Mouse (Mus musculus): ENCODE measurements at regions not wholly inside any gene's neighbourhood (a gene's known extent, or its start where the extent isn't known, plus 50 kb on each side); places are given as distances from the start of the nearest gene placed in this dataset.

DNA sequence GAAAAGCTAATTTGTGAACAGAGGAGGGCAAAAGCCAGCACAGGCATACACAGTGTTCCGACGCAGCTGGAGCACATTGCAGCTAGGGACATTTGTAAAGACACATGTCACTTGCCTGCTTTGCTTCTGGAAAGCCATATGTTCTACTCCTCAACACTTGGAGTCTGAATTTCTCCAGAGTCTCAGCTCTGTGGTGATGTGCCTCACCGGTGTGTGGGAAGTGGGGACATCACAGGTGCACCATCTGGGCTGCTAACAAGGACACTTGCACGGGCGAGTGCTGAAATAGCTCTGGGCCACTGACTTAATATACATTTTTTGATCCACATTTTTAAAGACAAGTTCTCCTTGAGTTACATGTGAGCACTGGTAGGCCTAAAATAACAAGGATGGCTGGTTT, 139.2 kb upstream of the Trpm3 start:
- 85% methylated on average over 5 of the region's 5 CpGs for WGBS
- no peak overlapping the region for H3K9ac ChIP-seq (ENCODE audit: low read length)
- no peaks in the 10 kb centered on the region for H3K36me3 ChIP-seq (ENCODE audit: control insufficient read depth, insufficient read depth, low read length)
- no peak for ATAC-seq (ENCODE audit: insufficient number of reproducible peaks, insufficient read depth, low FRiP score, low read depth)
- no peaks in the 10 kb centered on the region for H3K9me3 ChIP-seq (ENCODE audit: control insufficient read depth, low read length)
- no peaks in the 10 kb centered on the region for H3K27me3 ChIP-seq (ENCODE audit: control insufficient read depth, insufficient read depth, low read length)
- H3K27ac ChIP-seq (replicated peaks in 1 of 2; ENCODE audit: control insufficient read depth in 1 of 2, insufficient read depth in 1 of 2, low read depth in 2 of 2, low read length in 2 of 2), result no peak overlapping the region
- H3K4me2 ChIP-seq (ENCODE audit: low read length), result no peak overlapping the region
- no peaks in the 10 kb centered on the region for H3K4me1 ChIP-seq (ENCODE audit: control insufficient read depth in 2 of 2, insufficient read depth in 2 of 2, low read length in 2 of 2)
- no peak overlapping the region for H3K4me3 ChIP-seq (ENCODE audit: control insufficient read depth in 1 of 2, insufficient read depth in 1 of 2, low read depth in 1 of 2, low read length in 2 of 2)

DNA sequence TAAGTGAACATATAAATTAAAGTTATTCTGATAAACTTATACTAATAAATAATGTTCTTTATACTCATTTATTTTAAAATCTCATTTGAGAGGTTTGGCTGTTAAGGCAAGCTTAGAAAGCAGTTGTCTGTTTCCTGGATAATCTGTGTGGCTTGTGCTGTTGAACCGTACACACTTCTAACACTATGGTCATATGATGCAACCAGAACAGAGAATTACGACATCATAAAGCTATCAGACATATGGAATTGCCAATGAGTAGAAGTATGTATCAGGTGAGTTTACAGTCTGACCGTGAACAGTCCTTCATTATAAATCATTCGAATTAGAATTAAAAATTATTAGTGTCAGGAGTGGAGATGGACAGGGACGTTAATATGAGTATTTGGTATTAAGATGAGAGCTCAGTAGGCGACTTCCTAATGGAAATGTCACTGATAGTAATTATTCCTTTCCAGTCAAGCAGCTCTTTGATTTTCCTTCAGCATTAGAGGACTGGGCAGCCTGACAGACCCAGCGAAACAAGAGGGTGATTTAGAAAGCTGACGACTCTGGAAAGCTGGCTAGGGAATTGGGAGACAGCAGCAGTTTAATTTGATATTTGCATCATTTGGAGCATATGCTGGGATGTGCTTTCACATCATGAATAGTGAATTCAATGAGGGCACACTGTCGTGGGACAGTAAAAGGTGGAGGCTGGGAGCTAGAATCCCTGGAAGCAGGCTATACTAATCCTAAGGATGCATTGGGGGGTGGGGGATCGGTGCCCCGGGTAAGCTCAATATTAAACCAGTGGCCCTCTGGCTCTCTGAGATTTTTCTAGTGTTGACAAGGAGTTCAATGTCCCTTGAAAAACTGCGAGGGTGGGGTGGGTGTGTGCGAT, 130.6 kb upstream of the Trpm3 start:
- Histone ChIP-seq H3K27ac (replicated peaks in 1 of 2; ENCODE audit: control insufficient read depth in 1 of 2, insufficient read depth in 1 of 2, low read depth in 2 of 2, low read length in 2 of 2) (no peak overlapping the region), H3K27me3 (ENCODE audit: control insufficient read depth, insufficient read depth, low read length) (no peaks in the 10 kb centered on the region), H3K4me3 (ENCODE audit: control insufficient read depth in 1 of 2, insufficient read depth in 1 of 2, low read depth in 1 of 2, low read length in 2 of 2) (no peak overlapping the region), H3K9me3 (ENCODE audit: control insufficient read depth, low read length) (no peaks in the 10 kb centered on the region), H3K36me3 (ENCODE audit: control insufficient read depth, insufficient read depth, low read length) (no peaks in the 10 kb centered on the region), H3K9ac (ENCODE audit: low read length) (no peak overlapping the region), H3K4me1 (ENCODE audit: control insufficient read depth in 2 of 2, insufficient read depth in 2 of 2, low read length in 2 of 2) (no peaks in the 10 kb centered on the region), H3K4me2 (ENCODE audit: low read length) (no peak overlapping the region)
- 82% methylated on average over 13 of the region's 13 CpGs for WGBS
- no peak for ATAC-seq (ENCODE audit: insufficient number of reproducible peaks, insufficient read depth, low FRiP score, low read depth)

DNA sequence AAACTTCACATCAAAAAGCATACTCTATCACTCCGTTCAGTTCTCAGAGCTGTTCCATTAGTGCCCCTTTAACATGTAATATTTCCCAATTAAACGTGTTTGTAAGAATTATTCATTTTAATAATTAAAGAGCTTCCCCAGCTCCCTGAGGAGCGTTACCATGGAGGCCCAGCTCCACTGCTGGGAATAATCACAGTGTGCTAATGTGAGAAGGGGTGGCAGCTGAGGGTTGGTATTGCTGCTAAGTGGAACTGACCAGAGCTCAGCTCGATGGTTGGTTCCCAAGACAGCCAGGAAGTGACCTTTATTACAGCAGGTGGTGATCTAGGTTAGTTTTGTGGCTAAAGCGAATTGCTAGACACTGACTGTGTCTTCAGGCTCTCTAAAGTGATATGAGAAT, 128.6 kb upstream of the Trpm3 start:
- WGBS, result 72% methylated on average over 5 of the region's 5 CpGs

DNA sequence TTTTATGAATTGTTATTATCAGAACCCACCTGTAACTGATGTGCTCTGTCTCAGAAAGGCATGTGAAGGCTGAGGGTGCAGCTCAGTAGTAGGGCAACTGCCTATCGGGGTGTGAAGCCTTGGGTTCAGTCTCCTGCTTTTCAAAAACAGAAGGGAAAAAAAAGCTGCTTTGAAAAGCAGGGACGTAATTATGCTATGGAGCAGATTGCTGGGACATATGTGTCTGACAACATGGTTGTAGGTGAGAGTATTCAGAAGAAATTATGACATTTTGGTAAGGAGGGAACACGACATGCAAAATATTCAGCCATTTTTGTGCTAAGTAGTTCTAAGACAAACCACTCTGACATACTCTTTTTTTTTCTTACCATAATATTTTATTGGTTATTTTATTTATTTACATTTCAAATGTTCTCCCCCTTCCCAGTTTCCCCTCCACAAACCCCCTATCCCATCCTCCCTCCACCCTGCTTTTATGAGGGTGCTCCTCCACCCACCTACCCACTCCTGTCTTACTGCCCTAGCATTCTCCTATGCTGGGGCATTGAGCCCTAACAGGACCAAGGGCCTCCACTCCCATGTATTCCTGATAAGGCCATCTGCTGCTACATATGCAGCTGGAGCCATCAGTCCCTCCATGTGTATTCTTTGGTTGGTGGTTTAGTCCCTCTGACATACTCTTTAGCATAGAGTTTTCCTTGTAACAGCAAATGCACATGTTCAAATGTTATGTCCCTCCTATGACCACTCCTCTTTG, 122.8 kb upstream of the Trpm3 start:
- Histone ChIP-seq H3K9ac (ENCODE audit: low read length) (no peak overlapping the region), H3K36me3 (ENCODE audit: control insufficient read depth, insufficient read depth, low read length) (no peaks in the 10 kb centered on the region), H3K27ac (replicated peaks in 1 of 2; ENCODE audit: control insufficient read depth in 1 of 2, insufficient read depth in 1 of 2, low read depth in 2 of 2, low read length in 2 of 2) (no peak overlapping the region), H3K9me3 (ENCODE audit: control insufficient read depth, low read length) (no peaks in the 10 kb centered on the region), H3K4me2 (ENCODE audit: low read length) (no peak overlapping the region), H3K4me1 (ENCODE audit: control insufficient read depth in 2 of 2, insufficient read depth in 2 of 2, low read length in 2 of 2) (no peaks in the 10 kb centered on the region), H3K27me3 (ENCODE audit: control insufficient read depth, insufficient read depth, low read length) (no peaks in the 10 kb centered on the region), H3K4me3 (ENCODE audit: control insufficient read depth in 1 of 2, insufficient read depth in 1 of 2, low read depth in 1 of 2, low read length in 2 of 2) (no peak overlapping the region)
- WGBS, result 88% methylated on average over 3 of the region's 3 CpGs
- no peak for ATAC-seq (ENCODE audit: insufficient number of reproducible peaks, insufficient read depth, low FRiP score, low read depth)

More for the DNA sequence above, 128.6 kb upstream of the Trpm3 start:
- H3K4me2 ChIP-seq (ENCODE audit: low read length), result no peak overlapping the region
- no peak overlapping the region for H3K27ac ChIP-seq (replicated peaks in 1 of 2; ENCODE audit: control insufficient read depth in 1 of 2, insufficient read depth in 1 of 2, low read depth in 2 of 2, low read length in 2 of 2)
- no peak overlapping the region for H3K4me3 ChIP-seq (ENCODE audit: control insufficient read depth in 1 of 2, insufficient read depth in 1 of 2, low read depth in 1 of 2, low read length in 2 of 2)
- no peaks in the 10 kb centered on the region for H3K36me3 ChIP-seq (ENCODE audit: control insufficient read depth, insufficient read depth, low read length)
- H3K27me3 ChIP-seq (ENCODE audit: control insufficient read depth, insufficient read depth, low read length), result no peaks in the 10 kb centered on the region
- ATAC-seq (ENCODE audit: insufficient number of reproducible peaks, insufficient read depth, low FRiP score, low read depth), result no peak
- H3K4me1 ChIP-seq (ENCODE audit: control insufficient read depth in 2 of 2, insufficient read depth in 2 of 2, low read length in 2 of 2), result no peaks in the 10 kb centered on the region
- H3K9me3 ChIP-seq (ENCODE audit: control insufficient read depth, low read length), result no peaks in the 10 kb centered on the region
- H3K9ac ChIP-seq (ENCODE audit: low read length), result no peak overlapping the region

DNA sequence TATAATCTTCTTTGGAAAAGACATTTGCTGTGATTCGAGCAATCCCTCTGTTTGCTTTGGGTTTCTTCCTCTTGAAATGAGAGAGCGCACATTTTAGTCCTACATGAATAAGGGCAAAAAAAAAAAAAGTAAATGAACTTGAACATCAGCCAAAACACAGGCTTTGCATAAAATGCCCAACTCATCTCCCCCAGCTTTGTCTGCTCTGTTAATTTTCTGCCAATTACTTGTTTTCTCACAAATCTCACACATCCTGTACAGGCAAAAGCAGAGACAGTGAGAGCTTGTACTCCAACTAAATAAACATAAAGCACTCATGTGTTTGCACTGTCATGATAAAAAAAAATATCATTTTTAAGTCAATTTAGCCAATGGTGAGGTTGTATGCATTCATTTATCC, 121.4 kb upstream of the Trpm3 start:
- H3K9ac ChIP-seq (ENCODE audit: low read length), result no peak overlapping the region
- H3K4me2 ChIP-seq (ENCODE audit: low read length), result no peak overlapping the region
- H3K36me3 ChIP-seq (ENCODE audit: control insufficient read depth, insufficient read depth, low read length), result no peaks in the 10 kb centered on the region
- H3K4me3 ChIP-seq (ENCODE audit: control insufficient read depth in 1 of 2, insufficient read depth in 1 of 2, low read depth in 1 of 2, low read length in 2 of 2), result no peak overlapping the region
- H3K4me1 ChIP-seq (ENCODE audit: control insufficient read depth in 2 of 2, insufficient read depth in 2 of 2, low read length in 2 of 2), result no peaks in the 10 kb centered on the region
- WGBS, result 65% methylated on average over 2 of the region's 2 CpGs
- H3K27ac ChIP-seq (replicated peaks in 1 of 2; ENCODE audit: control insufficient read depth in 1 of 2, insufficient read depth in 1 of 2, low read depth in 2 of 2, low read length in 2 of 2), result no peak overlapping the region
- no peaks in the 10 kb centered on the region for H3K27me3 ChIP-seq (ENCODE audit: control insufficient read depth, insufficient read depth, low read length)
- no peaks in the 10 kb centered on the region for H3K9me3 ChIP-seq (ENCODE audit: control insufficient read depth, low read length)
- no peak for ATAC-seq (ENCODE audit: insufficient number of reproducible peaks, insufficient read depth, low FRiP score, low read depth)

DNA sequence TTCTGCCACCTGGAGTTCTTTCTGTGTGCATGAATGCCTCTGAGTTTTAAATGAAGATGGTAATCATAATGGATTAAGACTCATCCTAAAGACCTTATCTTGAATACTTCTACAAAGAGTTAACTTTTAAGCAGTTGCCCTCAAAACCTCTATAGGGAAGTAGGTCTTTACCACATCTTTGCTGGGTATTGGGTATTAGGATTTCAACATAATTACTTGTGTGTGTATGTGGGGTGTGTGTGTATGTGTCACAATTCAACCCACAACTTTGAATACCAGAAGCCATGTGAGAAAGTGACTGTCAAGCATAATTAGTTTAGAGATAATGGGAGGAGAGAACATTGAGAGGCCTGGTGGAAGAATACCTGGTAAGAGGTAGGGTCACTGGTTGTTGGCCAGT, 111.3 kb upstream of the Trpm3 start:
- Histone ChIP-seq H3K4me1 (ENCODE audit: control insufficient read depth in 2 of 2, insufficient read depth in 2 of 2, low read length in 2 of 2) (no peaks in the 10 kb centered on the region), H3K9me3 (ENCODE audit: control insufficient read depth, low read length) (no peaks in the 10 kb centered on the region), H3K36me3 (ENCODE audit: control insufficient read depth, insufficient read depth, low read length) (no peaks in the 10 kb centered on the region), H3K27me3 (ENCODE audit: control insufficient read depth, insufficient read depth, low read length) (no peaks in the 10 kb centered on the region), H3K4me2 (ENCODE audit: low read length) (no peak overlapping the region), H3K9ac (ENCODE audit: low read length) (no peak overlapping the region), H3K4me3 (ENCODE audit: control insufficient read depth in 1 of 2, insufficient read depth in 1 of 2, low read depth in 1 of 2, low read length in 2 of 2) (no peak overlapping the region), H3K27ac (replicated peaks in 1 of 2; ENCODE audit: control insufficient read depth in 1 of 2, insufficient read depth in 1 of 2, low read depth in 2 of 2, low read length in 2 of 2) (no peak overlapping the region)
- ATAC-seq (ENCODE audit: insufficient number of reproducible peaks, insufficient read depth, low FRiP score, low read depth), result no peak

DNA sequence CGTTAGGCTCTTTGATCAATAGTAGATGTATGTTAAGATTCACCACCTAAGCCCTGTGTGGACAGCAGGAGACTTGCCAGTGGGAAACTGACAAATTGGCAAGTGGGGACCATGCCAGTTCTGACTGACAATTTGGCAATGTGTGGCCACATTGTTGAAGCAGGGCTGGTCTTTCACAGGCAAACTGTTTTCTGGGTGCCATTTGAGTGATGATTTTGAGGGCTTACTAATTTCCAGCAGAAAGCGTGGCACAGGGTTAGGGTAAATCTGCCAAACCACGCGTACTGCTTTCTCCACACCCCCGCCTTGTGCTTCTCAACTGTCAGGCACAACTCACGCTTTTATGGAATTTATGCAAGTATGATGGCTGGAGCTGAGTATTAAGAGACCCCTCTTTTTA, 91.2 kb upstream of the Trpm3 start:
- no peaks in the 10 kb centered on the region for H3K36me3 ChIP-seq (ENCODE audit: control insufficient read depth, insufficient read depth, low read length)
- no peak overlapping the region for H3K9ac ChIP-seq (ENCODE audit: low read length)
- H3K27me3 ChIP-seq (ENCODE audit: control insufficient read depth, insufficient read depth, low read length), result no peaks in the 10 kb centered on the region
- ATAC-seq (ENCODE audit: insufficient number of reproducible peaks, insufficient read depth, low FRiP score, low read depth), result no peak
- no peaks in the 10 kb centered on the region for H3K9me3 ChIP-seq (ENCODE audit: control insufficient read depth, low read length)
- H3K4me1 ChIP-seq (ENCODE audit: control insufficient read depth in 2 of 2, insufficient read depth in 2 of 2, low read length in 2 of 2), result no peaks in the 10 kb centered on the region
- H3K4me3 ChIP-seq (ENCODE audit: control insufficient read depth in 1 of 2, insufficient read depth in 1 of 2, low read depth in 1 of 2, low read length in 2 of 2), result no peak overlapping the region
- no peak overlapping the region for H3K27ac ChIP-seq (replicated peaks in 1 of 2; ENCODE audit: control insufficient read depth in 1 of 2, insufficient read depth in 1 of 2, low read depth in 2 of 2, low read length in 2 of 2)
- 76% methylated on average over 6 of the region's 6 CpGs for WGBS
- H3K4me2 ChIP-seq (ENCODE audit: low read length), result no peak overlapping the region

All from heart, embryonic 14.5 days (tissue).